Mouse (Mus musculus): ENCODE data around the gene Grik2. TPM values are rescaled to one million over a fixed set of nuclear protein-coding genes. Genes with fewer than 3 reads are reported as not detected.
"Not testable (repeated sequence)": the region's sequence is repeated elsewhere in the genome, so short reads cannot be mapped to it uniquely, and the experiment has no call there.

Grik2 gene
- polyA plus RNA-seq, 1 experiment from 2014 or later = 7.8 TPM

DNA sequence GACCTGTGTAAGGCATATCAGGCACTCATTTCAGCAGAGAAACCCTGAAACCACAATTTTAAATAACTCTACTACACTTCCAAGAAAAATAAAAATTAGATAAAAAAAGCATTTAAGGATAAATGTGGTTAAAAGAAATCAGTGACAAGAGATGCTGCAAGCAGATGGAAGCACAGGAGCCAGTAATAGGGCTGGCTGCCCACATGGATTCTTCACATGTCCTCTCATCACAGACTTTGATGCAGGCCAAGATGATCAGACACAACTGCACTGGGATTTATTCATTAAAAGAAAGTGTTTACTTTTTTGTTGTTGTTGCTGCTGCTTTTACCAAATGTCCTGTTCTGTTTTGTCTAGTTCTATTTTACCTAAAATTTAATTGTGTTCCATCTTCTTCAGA lies 315.0 kb downstream of the Grik2 start:
- Histone ChIP-seq H3K9me3 (ENCODE audit: control insufficient read depth, low read length) (no peaks in the 10 kb centered on the region), H3K4me3 (ENCODE audit: low read depth, low read length) (no peak overlapping the region), H3K27ac (ENCODE audit: low read depth, low read length) (no peak overlapping the region), H3K4me1 (ENCODE audit: control insufficient read depth, insufficient read depth, low read length) (no peaks in the 10 kb centered on the region), H3K4me2 (ENCODE audit: low read depth) (no peak overlapping the region), H3K9ac (ENCODE audit: low read length) (no peak overlapping the region), H3K36me3 (ENCODE audit: control insufficient read depth, insufficient read depth, low read length) (no peaks in the 10 kb centered on the region), H3K27me3 (ENCODE audit: control insufficient read depth, insufficient read depth, low read length) (no peaks in the 10 kb centered on the region)
- DNase-seq (ENCODE audit: low spot score) (no peak), ATAC-seq (ENCODE audit: insufficient read depth, low FRiP score, low TSS enrichment) (no peak)

DNA sequence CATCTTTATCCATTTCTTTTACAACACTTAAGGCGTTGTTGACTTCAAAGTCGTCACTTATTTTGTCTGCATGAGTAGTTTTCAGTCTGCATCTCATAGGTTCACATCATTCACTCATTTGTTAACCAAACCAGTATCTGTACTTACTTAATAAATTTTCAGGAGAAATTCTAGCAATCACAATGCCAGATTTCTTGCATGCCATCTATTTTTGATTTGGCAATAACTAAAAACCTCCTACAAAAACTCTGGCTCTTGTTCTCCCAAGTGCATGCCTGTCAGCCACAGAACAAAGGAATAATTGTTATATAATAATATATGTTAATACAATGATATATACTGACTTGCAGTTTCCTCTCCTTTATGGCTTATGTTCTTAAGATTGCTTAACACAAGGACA lies 331.8 kb downstream of the Grik2 start:
- no peak for DNase-seq (ENCODE audit: low spot score)
- Histone ChIP-seq H3K36me3 (ENCODE audit: control insufficient read depth, insufficient read depth, low read length) (no peaks in the 10 kb centered on the region), H3K9ac (ENCODE audit: low read length) (no peak overlapping the region), H3K9me3 (ENCODE audit: control insufficient read depth, low read length) (no peaks in the 10 kb centered on the region), H3K4me1 (ENCODE audit: control insufficient read depth, insufficient read depth, low read length) (no peaks in the 10 kb centered on the region), H3K4me3 (ENCODE audit: low read depth, low read length) (no peak overlapping the region), H3K27ac (ENCODE audit: low read depth, low read length) (no peak overlapping the region), H3K4me2 (ENCODE audit: low read depth) (no peak overlapping the region), H3K27me3 (ENCODE audit: control insufficient read depth, insufficient read depth, low read length) (no peaks in the 10 kb centered on the region)
- WGBS = 95% methylated on average over 2 of the region's 2 CpGs
- no peak for ATAC-seq (ENCODE audit: insufficient read depth, low FRiP score, low TSS enrichment)

DNA sequence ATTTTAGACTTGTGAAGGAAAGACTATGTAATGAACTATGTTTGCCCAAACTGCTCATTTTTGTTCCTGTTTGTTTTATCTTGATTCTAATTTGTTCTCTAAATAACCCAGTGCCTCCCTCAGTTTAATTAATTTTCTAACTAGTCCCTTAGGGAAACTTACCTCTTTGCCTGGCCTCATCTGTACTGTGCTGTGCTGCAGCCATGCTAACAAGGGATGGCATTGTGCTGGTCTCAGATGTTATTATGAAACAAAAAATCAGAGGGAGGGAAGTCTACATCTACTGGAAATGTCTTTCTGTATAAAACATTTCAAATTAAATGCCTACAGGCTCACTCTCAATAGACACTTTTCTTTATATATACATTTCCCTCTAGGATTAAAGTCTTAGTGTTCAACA lies 335.0 kb downstream of the Grik2 start:
- Histone ChIP-seq H3K36me3 (ENCODE audit: control insufficient read depth, insufficient read depth, low read length) (no peaks in the 10 kb centered on the region), H3K9ac (ENCODE audit: low read length) (no peak overlapping the region), H3K27ac (ENCODE audit: low read depth, low read length) (no peak overlapping the region), H3K9me3 (ENCODE audit: control insufficient read depth, low read length) (no peaks in the 10 kb centered on the region), H3K27me3 (ENCODE audit: control insufficient read depth, insufficient read depth, low read length) (no peaks in the 10 kb centered on the region), H3K4me1 (ENCODE audit: control insufficient read depth, insufficient read depth, low read length) (no peaks in the 10 kb centered on the region), H3K4me2 (ENCODE audit: low read depth) (no peak overlapping the region), H3K4me3 (ENCODE audit: low read depth, low read length) (no peak overlapping the region)
- DNase-seq (ENCODE audit: low spot score) (no peak), ATAC-seq (ENCODE audit: insufficient read depth, low FRiP score, low TSS enrichment) (no peak)

DNA sequence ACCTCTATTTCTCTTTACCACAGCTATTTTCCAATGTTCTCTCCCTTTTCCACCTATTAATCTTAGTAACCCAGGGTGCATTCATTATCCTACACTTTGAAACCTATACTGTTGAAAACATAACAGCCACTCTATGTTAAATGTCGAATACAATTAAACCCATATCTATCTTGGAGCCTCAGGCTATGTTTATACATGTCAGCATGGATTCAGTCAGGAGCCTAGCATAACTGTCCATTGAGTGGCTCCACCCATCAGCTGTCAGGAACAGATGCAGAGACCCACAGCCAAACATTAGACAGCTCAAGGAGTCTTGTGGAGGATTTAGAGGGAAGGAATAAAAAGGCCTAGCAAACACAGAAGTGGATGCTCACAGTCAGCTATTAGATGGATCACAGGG lies 347.2 kb downstream of the Grik2 start:
- H3K4me1 ChIP-seq (ENCODE audit: control insufficient read depth, insufficient read depth, low read length) = no peaks in the 10 kb centered on the region
- ATAC-seq (ENCODE audit: insufficient read depth, low FRiP score, low TSS enrichment) = no peak
- 69% methylated on average over 1 of the region's 1 CpGs for WGBS
- H3K9ac ChIP-seq (ENCODE audit: low read length) = no peak overlapping the region
- H3K27ac ChIP-seq (ENCODE audit: low read depth, low read length) = no peak overlapping the region
- H3K27me3 ChIP-seq (ENCODE audit: control insufficient read depth, insufficient read depth, low read length) = no peaks in the 10 kb centered on the region
- H3K9me3 ChIP-seq (ENCODE audit: control insufficient read depth, low read length) = no peaks in the 10 kb centered on the region
- no peaks in the 10 kb centered on the region for H3K36me3 ChIP-seq (ENCODE audit: control insufficient read depth, insufficient read depth, low read length)
- no peak for DNase-seq (ENCODE audit: low spot score)
- no peak overlapping the region for H3K4me3 ChIP-seq (ENCODE audit: low read depth, low read length)
- no peak overlapping the region for H3K4me2 ChIP-seq (ENCODE audit: low read depth)

DNA sequence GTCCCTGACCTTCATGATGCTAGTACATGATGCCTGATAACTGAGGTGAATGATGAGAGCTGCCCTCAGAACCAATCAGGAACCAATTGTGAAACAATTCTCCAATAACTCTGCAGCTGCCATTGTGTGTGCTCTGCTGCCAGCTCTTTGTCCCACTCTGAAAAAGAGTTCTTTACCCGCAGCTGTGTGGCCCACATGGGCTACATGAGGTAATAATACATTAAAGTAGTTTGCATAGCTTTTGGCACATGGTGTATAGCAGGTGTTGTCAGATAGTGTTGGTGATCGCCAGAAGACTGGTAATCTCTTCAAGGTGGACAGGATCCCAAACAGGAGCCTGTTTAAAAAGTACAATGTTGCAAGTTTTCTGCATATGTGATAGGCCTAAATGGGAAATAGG lies 351.5 kb downstream of the Grik2 start:
- DNase-seq (ENCODE audit: low spot score) (no peak), ATAC-seq (ENCODE audit: insufficient read depth, low FRiP score, low TSS enrichment) (peak; percentile 23; the same call in 1 of the 2 replicates)
- no peaks in the 10 kb centered on the region for H3K36me3 ChIP-seq (ENCODE audit: control insufficient read depth, insufficient read depth, low read length)
- no peak overlapping the region for H3K4me3 ChIP-seq (ENCODE audit: low read depth, low read length)
- no peaks in the 10 kb centered on the region for H3K9me3 ChIP-seq (ENCODE audit: control insufficient read depth, low read length)
- H3K9ac ChIP-seq (ENCODE audit: low read length) = no peak overlapping the region
- H3K27ac ChIP-seq (ENCODE audit: low read depth, low read length) = no peak overlapping the region
- H3K27me3 ChIP-seq (ENCODE audit: control insufficient read depth, insufficient read depth, low read length) = no peaks in the 10 kb centered on the region
- H3K4me1 ChIP-seq (ENCODE audit: control insufficient read depth, insufficient read depth, low read length) = no peaks in the 10 kb centered on the region
- H3K4me2 ChIP-seq (ENCODE audit: low read depth) = no peak overlapping the region
- WGBS = 71% methylated on average over 2 of the region's 2 CpGs

DNA sequence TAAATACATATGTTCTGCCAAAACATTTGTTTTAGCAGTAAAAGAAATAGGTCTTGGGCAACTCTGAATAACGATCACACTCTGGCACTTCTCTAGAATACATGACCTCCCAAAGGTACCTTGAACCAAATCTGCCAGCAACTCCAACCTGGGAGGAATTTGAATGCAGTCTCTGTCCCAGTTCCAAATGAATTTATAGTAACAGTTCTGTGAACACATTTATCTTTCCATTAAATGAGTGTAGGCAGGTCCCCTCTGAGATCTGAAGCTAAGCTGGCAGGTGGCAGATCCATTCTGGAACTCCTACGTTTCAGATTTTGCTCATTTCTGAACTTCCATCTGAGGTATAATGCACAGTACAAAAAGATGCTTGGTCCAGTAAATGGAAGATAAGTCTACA lies 352.3 kb downstream of the Grik2 start:
- H3K9me3 ChIP-seq (ENCODE audit: control insufficient read depth, low read length) = no peaks in the 10 kb centered on the region
- ATAC-seq (ENCODE audit: insufficient read depth, low FRiP score, low TSS enrichment) (no peak), DNase-seq (ENCODE audit: low spot score) (no peak)
- H3K4me1 ChIP-seq (ENCODE audit: control insufficient read depth, insufficient read depth, low read length) = no peaks in the 10 kb centered on the region
- H3K27ac ChIP-seq (ENCODE audit: low read depth, low read length) = no peak overlapping the region
- H3K4me3 ChIP-seq (ENCODE audit: low read depth, low read length) = no peak overlapping the region
- no peaks in the 10 kb centered on the region for H3K36me3 ChIP-seq (ENCODE audit: control insufficient read depth, insufficient read depth, low read length)
- H3K4me2 ChIP-seq (ENCODE audit: low read depth) = no peak overlapping the region
- WGBS = 85% methylated on average over 2 of the region's 2 CpGs
- H3K27me3 ChIP-seq (ENCODE audit: control insufficient read depth, insufficient read depth, low read length) = no peaks in the 10 kb centered on the region
- no peak overlapping the region for H3K9ac ChIP-seq (ENCODE audit: low read length)

DNA sequence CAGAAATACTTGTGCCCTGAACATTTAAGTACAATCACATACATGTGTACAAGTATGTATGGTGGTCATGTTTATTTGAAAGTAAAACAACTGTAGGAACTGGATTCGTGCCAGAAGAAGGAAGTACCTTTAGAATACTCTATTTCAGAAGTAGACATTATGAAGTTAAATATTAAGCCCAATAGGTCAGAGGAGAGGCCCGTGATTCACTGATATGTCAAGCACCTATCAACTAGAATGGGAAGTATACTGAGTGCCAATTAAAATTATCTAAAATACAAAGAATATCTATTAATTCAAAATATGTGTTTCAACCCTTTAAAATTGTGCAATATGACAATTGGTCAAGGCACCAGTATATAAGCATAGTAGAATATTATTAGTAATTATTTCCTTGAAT lies 355.7 kb downstream of the Grik2 start:
- Histone ChIP-seq H3K4me3 (ENCODE audit: low read depth, low read length) (no peak overlapping the region), H3K4me1 (ENCODE audit: control insufficient read depth, insufficient read depth, low read length) (no peaks in the 10 kb centered on the region), H3K27me3 (ENCODE audit: control insufficient read depth, insufficient read depth, low read length) (no peaks in the 10 kb centered on the region), H3K27ac (ENCODE audit: low read depth, low read length) (no peak overlapping the region), H3K9me3 (ENCODE audit: control insufficient read depth, low read length) (no peaks in the 10 kb centered on the region), H3K9ac (ENCODE audit: low read length) (no peak overlapping the region), H3K36me3 (ENCODE audit: control insufficient read depth, insufficient read depth, low read length) (no peaks in the 10 kb centered on the region), H3K4me2 (ENCODE audit: low read depth) (no peak overlapping the region)
- ATAC-seq (ENCODE audit: insufficient read depth, low FRiP score, low TSS enrichment) (no peak), DNase-seq (ENCODE audit: low spot score) (no peak)
- WGBS = 87% methylated on average over 2 of the region's 2 CpGs

DNA sequence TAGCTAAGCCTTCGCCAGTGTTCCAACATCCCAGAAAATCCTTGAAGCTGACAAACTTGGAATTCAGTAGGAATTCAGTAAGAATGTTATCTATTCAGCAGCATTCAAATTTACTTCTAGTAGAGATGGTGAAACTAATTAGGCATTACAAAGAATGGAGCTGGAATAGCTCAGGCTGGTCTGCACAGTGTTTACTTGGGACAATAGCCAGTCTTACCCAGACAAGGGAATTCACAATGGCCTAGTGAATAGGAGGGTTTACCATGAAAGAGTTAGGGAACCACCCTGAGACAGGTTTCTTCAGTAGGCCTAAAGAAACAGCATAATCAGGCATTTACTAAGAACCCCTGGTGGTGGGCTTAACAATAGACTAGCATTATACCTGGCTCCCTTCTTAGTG lies 371.4 kb downstream of the Grik2 start:
- H3K4me1 ChIP-seq (ENCODE audit: control insufficient read depth, insufficient read depth, low read length); H3K36me3 ChIP-seq (ENCODE audit: control insufficient read depth, insufficient read depth, low read length); DNase-seq (ENCODE audit: low spot score); H3K4me2 ChIP-seq (ENCODE audit: low read depth); H3K27ac ChIP-seq (ENCODE audit: low read depth, low read length); H3K27me3 ChIP-seq (ENCODE audit: control insufficient read depth, insufficient read depth, low read length); ATAC-seq (ENCODE audit: insufficient read depth, low FRiP score, low TSS enrichment); H3K4me3 ChIP-seq (ENCODE audit: low read depth, low read length); H3K9me3 ChIP-seq (ENCODE audit: control insufficient read depth, low read length); H3K9ac ChIP-seq (ENCODE audit: low read length): not testable (repeated sequence)
- 87% methylated on average over 1 of the region's 1 CpGs for WGBS

DNA sequence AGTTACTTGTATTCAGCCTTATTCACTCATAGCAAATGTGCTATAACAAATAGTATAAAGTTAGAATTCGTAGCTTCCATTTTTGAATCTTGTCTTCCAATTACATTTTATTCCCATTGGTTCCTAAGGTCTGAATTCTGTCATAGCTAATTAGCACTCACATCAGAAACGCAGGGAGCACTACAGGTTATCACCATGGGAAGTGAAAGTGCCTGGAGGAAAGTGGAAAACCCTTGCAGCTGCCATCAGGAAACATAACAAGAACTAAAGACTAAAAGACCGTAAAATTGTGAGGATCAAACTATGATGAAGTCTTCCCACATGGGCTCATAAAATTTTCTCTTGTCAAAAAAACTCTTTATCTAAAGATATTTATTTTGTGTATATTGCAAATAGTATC lies 405.6 kb downstream of the Grik2 start:
- Histone ChIP-seq H3K36me3 (ENCODE audit: control insufficient read depth, insufficient read depth, low read length) (no peaks in the 10 kb centered on the region), H3K4me1 (ENCODE audit: control insufficient read depth, insufficient read depth, low read length) (no peaks in the 10 kb centered on the region), H3K27ac (ENCODE audit: low read depth, low read length) (no peak overlapping the region), H3K4me2 (ENCODE audit: low read depth) (no peak overlapping the region), H3K27me3 (ENCODE audit: control insufficient read depth, insufficient read depth, low read length) (no peaks in the 10 kb centered on the region), H3K9ac (ENCODE audit: low read length) (no peak overlapping the region), H3K4me3 (ENCODE audit: low read depth, low read length) (no peak overlapping the region), H3K9me3 (ENCODE audit: control insufficient read depth, low read length) (no peaks in the 10 kb centered on the region)
- 72% methylated on average over 3 of the region's 3 CpGs for WGBS
- DNase-seq (ENCODE audit: low spot score) = no peak
- ATAC-seq (ENCODE audit: insufficient read depth, low FRiP score, low TSS enrichment) = no peak
